Mouse (Mus musculus): ENCODE results near the gene Ms4a4b. TPM values are rescaled to one million over a fixed set of nuclear protein-coding genes. Genes with fewer than 3 reads are reported as not detected.
"Not testable (repeated sequence)": the region's sequence is repeated elsewhere in the genome, so short reads cannot be mapped to it uniquely, and the experiment has no call there.

The Ms4a4b gene
- polyA plus RNA-seq, 1 experiment = not detected

- no peak for TF ChIP-seq POLR2A (IDR thresholded peaks at IDR 0.05; ENCODE audit: low read depth, low read length)
- TF ChIP-seq CTCF (IDR thresholded peaks at IDR 0.05; ENCODE audit: borderline replicate concordance, insufficient read depth, low read length) = no peak
- Histone ChIP-seq H3K4me3 (ENCODE audit: insufficient read depth, low read length) (no peak overlapping the region), H3K27ac (ENCODE audit: insufficient read depth, low read length) (no peak overlapping the region), H3K4me1 (ENCODE audit: control insufficient read depth, insufficient read depth, low read length) (no peaks in the 10 kb centered on the region)
Measured at GRCm38 (mm10) chr19:11485266-11485665, 41.9 kb downstream of the Ms4a4b start.

DNA sequence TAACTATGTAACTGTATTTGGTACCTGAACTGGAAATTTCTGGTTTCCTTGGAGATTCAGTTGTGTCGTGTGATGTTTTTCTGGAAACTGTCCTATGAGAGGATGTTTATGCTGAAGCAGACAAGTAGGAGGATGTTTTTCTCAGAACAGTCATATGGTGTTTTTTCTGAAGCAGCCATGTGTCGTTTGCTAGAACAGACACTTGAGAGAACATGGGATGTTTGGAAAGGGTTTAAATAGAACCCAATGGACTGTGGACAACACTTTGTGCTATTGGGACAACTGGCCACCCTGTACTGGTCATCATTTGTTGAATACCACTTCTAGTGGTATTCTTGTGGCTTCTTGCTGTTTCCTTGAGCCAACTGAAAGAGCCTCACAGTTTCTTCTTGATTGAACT, 42.4 kb downstream of the Ms4a4b start, which contains the start of gene Gm8369:
Gene Gm8369, plus strand, starts transcription at position 193 of the 400 bp plus-strand sequence.
- Histone ChIP-seq H3K27ac (ENCODE audit: insufficient read depth, low read length) (no peak within 1 kb of the TSS), H3K4me1 (ENCODE audit: control insufficient read depth, insufficient read depth, low read length) (no peaks in the 10 kb centered on the region), H3K4me3 (ENCODE audit: insufficient read depth, low read length) (no peak within 1 kb of the TSS)
- no peak for TF ChIP-seq CTCF (IDR thresholded peaks at IDR 0.05; ENCODE audit: borderline replicate concordance, insufficient read depth, low read length)
- TF ChIP-seq POLR2A (IDR thresholded peaks at IDR 0.05; ENCODE audit: low read depth, low read length) = no peak

- no peak overlapping the region for H3K4me3 ChIP-seq (ENCODE audit: insufficient read depth, low read length)
- no peak overlapping the region for H3K27ac ChIP-seq (ENCODE audit: insufficient read depth, low read length)
- TF ChIP-seq CTCF (IDR thresholded peaks at IDR 0.05; ENCODE audit: borderline replicate concordance, insufficient read depth, low read length) = no peak
- TF ChIP-seq POLR2A (IDR thresholded peaks at IDR 0.05; ENCODE audit: low read depth, low read length) = no peak
- no peaks in the 10 kb centered on the region for H3K4me1 ChIP-seq (ENCODE audit: control insufficient read depth, insufficient read depth, low read length)
Measured at GRCm38 (mm10) chr19:11486599-11486998, 43.2 kb downstream of the Ms4a4b start.

DNA sequence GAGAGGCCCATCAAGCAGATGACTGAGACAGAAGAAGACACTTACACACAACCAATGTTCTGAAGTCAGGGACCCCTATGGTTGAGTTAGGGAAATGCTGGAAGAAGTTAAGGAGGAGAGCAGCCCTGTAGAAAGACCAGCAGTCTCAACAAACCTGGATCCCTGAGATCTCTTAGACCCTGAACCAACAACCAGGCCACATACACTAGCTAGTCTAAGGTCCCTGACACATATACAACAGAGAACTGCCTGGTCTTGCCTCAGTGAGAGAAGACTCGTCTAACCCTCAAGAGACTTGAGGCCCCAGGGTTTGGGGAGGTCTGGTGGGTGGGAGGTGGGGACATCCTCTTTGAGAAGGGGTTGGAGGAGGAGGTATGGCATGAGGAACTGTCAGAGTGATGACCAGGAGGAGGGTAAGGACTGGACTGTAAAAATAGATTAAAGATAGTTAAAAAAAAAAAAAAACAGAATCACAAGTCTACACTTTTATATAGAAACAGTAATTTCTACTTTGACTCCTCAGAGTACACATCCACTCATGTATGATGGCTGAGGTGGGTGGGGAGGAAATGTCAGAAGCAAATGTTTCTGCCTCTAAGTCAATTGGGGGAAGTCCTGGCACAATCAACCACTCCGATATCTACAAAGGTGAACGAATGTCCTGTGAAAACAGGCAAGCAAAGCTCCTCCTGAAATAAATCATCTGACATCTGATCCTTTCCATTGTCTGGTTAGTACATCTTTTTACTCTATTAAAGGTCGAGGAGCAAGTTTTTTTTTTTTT, 48.2 kb downstream of the Ms4a4b start:
- no peak overlapping the region for H3K4me3 ChIP-seq (ENCODE audit: insufficient read depth, low read length)
- TF ChIP-seq POLR2A (IDR thresholded peaks at IDR 0.05; ENCODE audit: low read depth, low read length) (no peak), CTCF (IDR thresholded peaks at IDR 0.05; ENCODE audit: borderline replicate concordance, insufficient read depth, low read length) (no peak)

GRCm38 (mm10) chr19:11492671-11493070, 49.3 kb downstream of the Ms4a4b start:
- no peaks in the 10 kb centered on the region for H3K4me1 ChIP-seq (ENCODE audit: control insufficient read depth, insufficient read depth, low read length)
- H3K4me3 ChIP-seq (ENCODE audit: insufficient read depth, low read length) = no peak overlapping the region
- no peak overlapping the region for H3K27ac ChIP-seq (ENCODE audit: insufficient read depth, low read length)
- TF ChIP-seq POLR2A (IDR thresholded peaks at IDR 0.05; ENCODE audit: low read depth, low read length) (no peak), CTCF (IDR thresholded peaks at IDR 0.05; ENCODE audit: borderline replicate concordance, insufficient read depth, low read length) (no peak)

More for the DNA sequence above, 48.2 kb downstream of the Ms4a4b start:
- Histone ChIP-seq H3K27ac (ENCODE audit: insufficient read depth, low read length) (no peak overlapping the region), H3K4me1 (ENCODE audit: control insufficient read depth, insufficient read depth, low read length) (no peaks in the 10 kb centered on the region)

DNA sequence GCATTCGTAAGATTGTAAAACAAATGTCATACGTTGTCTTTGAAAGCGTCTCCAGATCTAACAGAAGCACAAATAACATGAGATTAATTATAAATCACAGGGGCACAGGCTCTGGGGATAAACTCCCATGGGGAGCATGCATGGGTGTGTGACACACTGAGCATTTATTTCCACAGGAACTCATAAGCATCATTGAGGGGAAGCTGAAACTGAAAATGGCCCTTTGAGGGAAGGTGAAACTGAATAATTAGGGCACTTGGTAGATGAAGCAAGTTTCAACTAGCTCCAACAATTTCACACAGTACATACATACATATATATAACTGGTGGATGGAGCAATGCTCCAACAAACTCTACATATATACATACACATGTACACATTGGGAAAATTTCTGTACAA, 51.2 kb downstream of the Ms4a4b start:
- H3K4me3 ChIP-seq (ENCODE audit: insufficient read depth, low read length) = no peak overlapping the region
- no peak overlapping the region for H3K27ac ChIP-seq (ENCODE audit: insufficient read depth, low read length)
- no peaks in the 10 kb centered on the region for H3K4me1 ChIP-seq (ENCODE audit: control insufficient read depth, insufficient read depth, low read length)
- no peak for TF ChIP-seq CTCF (IDR thresholded peaks at IDR 0.05; ENCODE audit: borderline replicate concordance, insufficient read depth, low read length)
- TF ChIP-seq POLR2A (IDR thresholded peaks at IDR 0.05; ENCODE audit: low read depth, low read length) = no peak

- H3K4me3 ChIP-seq (ENCODE audit: insufficient read depth, low read length) = no peak overlapping the region
- H3K27ac ChIP-seq (ENCODE audit: insufficient read depth, low read length) = no peak overlapping the region
- TF ChIP-seq POLR2A (IDR thresholded peaks at IDR 0.05; ENCODE audit: low read depth, low read length) (no peak), CTCF (IDR thresholded peaks at IDR 0.05; ENCODE audit: borderline replicate concordance, insufficient read depth, low read length) (no peak)
- no peaks in the 10 kb centered on the region for H3K4me1 ChIP-seq (ENCODE audit: control insufficient read depth, insufficient read depth, low read length)
Measured at GRCm38 (mm10) chr19:11496361-11496760, 53.0 kb downstream of the Ms4a4b start.

- H3K4me1 ChIP-seq (ENCODE audit: control insufficient read depth, insufficient read depth, low read length); H3K27ac ChIP-seq (ENCODE audit: insufficient read depth, low read length); H3K4me3 ChIP-seq (ENCODE audit: insufficient read depth, low read length): not testable (repeated sequence)
Measured at GRCm38 (mm10) chr19:11497300-11497699, 53.9 kb downstream of the Ms4a4b start.

DNA sequence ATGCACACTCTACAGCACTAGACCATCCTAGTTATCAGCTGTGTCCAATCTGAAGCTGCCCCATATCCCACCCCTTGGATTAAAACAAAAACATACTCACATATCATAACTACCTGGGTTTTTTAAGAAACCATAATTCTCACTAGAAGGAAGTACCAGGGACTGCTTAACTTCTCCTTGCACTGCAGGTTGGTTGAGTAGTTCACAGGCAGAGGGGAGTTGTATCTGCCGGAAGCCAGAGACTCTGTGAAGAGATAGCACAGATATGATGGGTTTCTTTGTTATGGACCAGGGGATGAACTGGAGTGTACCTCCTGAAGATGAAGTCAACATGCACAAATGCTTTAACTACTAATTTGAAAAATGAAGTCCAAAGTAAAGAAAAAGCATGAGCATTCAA, 57.4 kb downstream of the Ms4a4b start:
- Histone ChIP-seq H3K27ac (ENCODE audit: insufficient read depth, low read length) (no peak overlapping the region), H3K4me1 (ENCODE audit: control insufficient read depth, insufficient read depth, low read length) (no peaks in the 10 kb centered on the region), H3K4me3 (ENCODE audit: insufficient read depth, low read length) (no peak overlapping the region)
- TF ChIP-seq CTCF (IDR thresholded peaks at IDR 0.05; ENCODE audit: borderline replicate concordance, insufficient read depth, low read length) (no peak), POLR2A (IDR thresholded peaks at IDR 0.05; ENCODE audit: low read depth, low read length) (no peak)

- TF ChIP-seq POLR2A (IDR thresholded peaks at IDR 0.05; ENCODE audit: low read depth, low read length) (no peak), CTCF (IDR thresholded peaks at IDR 0.05; ENCODE audit: borderline replicate concordance, insufficient read depth, low read length) (no peak)
- H3K4me1 ChIP-seq (ENCODE audit: control insufficient read depth, insufficient read depth, low read length) = no peaks in the 10 kb centered on the region
- no peak overlapping the region for H3K4me3 ChIP-seq (ENCODE audit: insufficient read depth, low read length)
Measured at GRCm38 (mm10) chr19:11501326-11501725, 58.0 kb downstream of the Ms4a4b start.

More at GRCm38 (mm10) chr19:11501326-11501725, 58.0 kb downstream of the Ms4a4b start:
- H3K27ac ChIP-seq (ENCODE audit: insufficient read depth, low read length) = no peak overlapping the region

Measured in embryonic fibroblast, embryonic 13.5 days (primary cell).